In the genomic region with DNA sequence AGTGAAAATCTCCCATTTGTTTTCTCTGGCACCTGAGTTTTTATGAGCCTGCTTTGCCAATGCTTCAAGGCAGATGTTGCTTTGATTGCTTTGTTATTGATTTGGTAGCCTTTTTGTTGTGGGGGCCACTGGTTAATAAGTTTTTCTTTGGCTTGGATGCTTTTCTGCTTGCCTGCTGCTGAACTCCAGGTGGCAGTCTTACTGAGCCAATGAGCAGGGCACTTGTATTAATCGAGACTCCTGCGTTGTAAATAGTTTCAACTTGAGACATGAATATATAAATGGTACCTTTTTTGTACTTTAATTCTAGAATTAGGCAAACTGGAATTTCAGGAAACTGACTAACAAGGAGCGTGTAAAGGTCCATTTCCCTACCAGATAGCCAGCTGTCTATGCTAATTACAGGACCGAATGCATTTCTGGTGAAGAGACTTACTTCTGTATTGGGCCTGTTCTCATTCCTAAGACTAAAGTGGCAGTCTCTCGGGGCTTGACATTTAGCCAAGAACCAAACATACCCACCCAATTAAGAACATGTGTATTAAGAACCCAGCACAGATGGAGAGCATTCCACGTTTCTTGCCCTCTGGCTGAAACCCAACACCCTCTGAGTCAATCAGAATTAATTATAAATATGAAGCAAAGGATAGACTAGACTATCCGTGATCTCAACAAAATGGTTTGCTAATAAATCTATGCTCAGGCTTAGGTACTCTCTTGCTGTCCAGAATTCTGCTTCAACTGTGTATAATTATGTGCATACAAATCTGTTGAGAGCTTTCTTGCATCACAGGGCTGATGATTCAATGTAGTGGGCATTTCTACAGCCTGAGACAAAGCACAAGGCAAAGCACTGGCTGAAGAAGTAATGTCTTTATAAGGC, we compare ENCODE assay signal across 9 mouse cellular contexts. TPM values are rescaled to one million over a fixed set of nuclear protein-coding genes. Genes with fewer than 3 reads are reported as not detected.
A peak's percentile ranks its signal among the peaks of the same experiment; 100 is the strongest.
DNase-seq lines count a peak whose midpoint lies in the region; ATAC-seq and TF ChIP-seq lines count a peak whose summit lies in the region.
"Had no signal": no experiment of that assay in that cellular context is flagged by ENCODE, and none has a peak within 500 bp of the region (broad histone marks: within the 10 kb centered on the region; RNA-seq: fewer than 3 reads in every experiment).

No protein-coding gene starts in this region.

- no peak for ATAC-seq in hindbrain, embryonic 13.5 days (ENCODE audit: low FRiP score)
- ATAC-seq in hindbrain, embryonic 14.5 days (ENCODE audit: low FRiP score): no peak
- ATAC-seq in midbrain, postnatal 0 days (ENCODE audit: low FRiP score): no peak
- no peak for ATAC-seq in midbrain, embryonic 16.5 days
- ATAC-seq in stomach, embryonic 16.5 days (ENCODE audit: insufficient read depth, low FRiP score): no peak

- peak overlapping the region; percentile 30; the same call in 1 of the 2 replicates for H3K27ac ChIP-seq in hindbrain, embryonic 13.5 days
- H3K27ac ChIP-seq in hindbrain, embryonic 14.5 days: no peak overlapping the region
- H3K27ac ChIP-seq in midbrain, postnatal 0 days (ENCODE audit: low read depth, low read length): no peak overlapping the region
- H3K27ac ChIP-seq in midbrain, embryonic 16.5 days (ENCODE audit: low read length): no peak overlapping the region
- peak overlapping the region; percentile 47 for H3K27ac ChIP-seq in stomach, embryonic 16.5 days (ENCODE audit: low read length)

- no peaks in the 10 kb centered on the region for H3K9me3 ChIP-seq in hindbrain, embryonic 13.5 days
- no peaks in the 10 kb centered on the region for H3K9me3 ChIP-seq in hindbrain, embryonic 14.5 days (ENCODE audit: control insufficient read depth, low read length)
- H3K9me3 ChIP-seq in midbrain, postnatal 0 days (ENCODE audit: low read length): no peaks in the 10 kb centered on the region
- no peaks in the 10 kb centered on the region for H3K9me3 ChIP-seq in midbrain, embryonic 16.5 days (replicated peaks; ENCODE audit: control insufficient read depth, low read length, poor library complexity, severe bottlenecking)
- no peaks in the 10 kb centered on the region for H3K9me3 ChIP-seq in stomach, embryonic 16.5 days (replicated peaks; ENCODE audit: control insufficient read depth, low read length)

- H3K4me3 ChIP-seq in hindbrain, embryonic 13.5 days: no peak overlapping the region
- H3K4me3 ChIP-seq in hindbrain, embryonic 14.5 days (replicated peaks; ENCODE audit: low read length): no peak overlapping the region
- H3K4me3 ChIP-seq in midbrain, postnatal 0 days (ENCODE audit: low read depth, low read length): no peak overlapping the region
- no peak overlapping the region for H3K4me3 ChIP-seq in midbrain, embryonic 16.5 days (ENCODE audit: low read depth, low read length)
- no peak overlapping the region for H3K4me3 ChIP-seq in stomach, embryonic 16.5 days (replicated peaks; ENCODE audit: low read length)

- peaks cover 5% of the 10 kb centered on the region; the same call in 1 of the 2 replicates for H3K4me1 ChIP-seq in hindbrain, embryonic 13.5 days (replicated peaks)
- no peaks in the 10 kb centered on the region for H3K4me1 ChIP-seq in hindbrain, embryonic 14.5 days (replicated peaks; ENCODE audit: control insufficient read depth, insufficient read depth, low read length)
- H3K4me1 ChIP-seq in midbrain, postnatal 0 days (ENCODE audit: insufficient read depth, low read length): 0 out of 2 replicates have a peak, but pooled peaks cover 2% of the 10 kb centered on the region
- no peaks in the 10 kb centered on the region for H3K4me1 ChIP-seq in midbrain, embryonic 16.5 days (ENCODE audit: control insufficient read depth, insufficient read depth, low read length)
- H3K4me1 ChIP-seq in stomach, embryonic 16.5 days (ENCODE audit: control insufficient read depth, insufficient read depth, low read length): no peaks in the 10 kb centered on the region

- WGBS in hindbrain, embryonic 13.5 days: 62% methylated on average over 7 of the region's 7 CpGs
- 58% methylated on average over 7 of the region's 7 CpGs for WGBS in hindbrain, embryonic 14.5 days
- 49% methylated on average over 7 of the region's 7 CpGs for WGBS in midbrain, postnatal 0 days
- WGBS in midbrain, embryonic 16.5 days: 54% methylated on average over 7 of the region's 7 CpGs
- WGBS in stomach, embryonic 16.5 days: 61% methylated on average over 7 of the region's 7 CpGs

- no peaks in the 10 kb centered on the region for H3K27me3 ChIP-seq in hindbrain, embryonic 13.5 days
- H3K27me3 ChIP-seq in hindbrain, embryonic 14.5 days (ENCODE audit: control insufficient read depth, insufficient read depth, low read length): no peaks in the 10 kb centered on the region
- no peaks in the 10 kb centered on the region for H3K27me3 ChIP-seq in midbrain, postnatal 0 days (ENCODE audit: insufficient read depth, low read length)
- H3K27me3 ChIP-seq in midbrain, embryonic 16.5 days (ENCODE audit: control insufficient read depth, insufficient read depth, low read depth, low read length): no peaks in the 10 kb centered on the region
- H3K27me3 ChIP-seq in stomach, embryonic 16.5 days (ENCODE audit: control insufficient read depth, insufficient read depth, low read length): no peaks in the 10 kb centered on the region

- no peak overlapping the region for H3K4me2 ChIP-seq in hindbrain, embryonic 13.5 days
- no peak overlapping the region for H3K4me2 ChIP-seq in hindbrain, embryonic 14.5 days (replicated peaks)
- H3K4me2 ChIP-seq in midbrain, postnatal 0 days (ENCODE audit: low read depth, low read length, poor library complexity, severe bottlenecking): no peak overlapping the region
- H3K4me2 ChIP-seq in midbrain, embryonic 16.5 days (ENCODE audit: low read length): no peak overlapping the region
- H3K4me2 ChIP-seq in stomach, embryonic 16.5 days (ENCODE audit: low read depth, low read length): no peak overlapping the region

- peak; percentile 71 for TF ChIP-seq CTCF in midbrain, postnatal 0 days (IDR thresholded peaks at IDR 0.05)

- H3K36me3 ChIP-seq in hindbrain, embryonic 13.5 days: peaks cover 35% of the 10 kb centered on the region
- H3K36me3 ChIP-seq in hindbrain, embryonic 14.5 days (replicated peaks; ENCODE audit: control insufficient read depth, insufficient read depth): peaks cover 47% of the 10 kb centered on the region
- peaks cover 15% of the 10 kb centered on the region; the same call in 1 of the 2 replicates for H3K36me3 ChIP-seq in midbrain, postnatal 0 days (ENCODE audit: insufficient read depth, low read length)
- peaks cover 2% of the 10 kb centered on the region; the same call in 1 of the 2 replicates for H3K36me3 ChIP-seq in midbrain, embryonic 16.5 days (ENCODE audit: control insufficient read depth, insufficient read depth, low read length)
- peaks cover 13% of the 10 kb centered on the region for H3K36me3 ChIP-seq in stomach, embryonic 16.5 days (ENCODE audit: control insufficient read depth, insufficient read depth, low read length)

- H3K9ac ChIP-seq in hindbrain, embryonic 13.5 days: no peak overlapping the region
- no peak overlapping the region for H3K9ac ChIP-seq in hindbrain, embryonic 14.5 days
- no peak overlapping the region for H3K9ac ChIP-seq in midbrain, postnatal 0 days (replicated peaks; ENCODE audit: low read length, poor library complexity, severe bottlenecking)
- H3K9ac ChIP-seq in midbrain, embryonic 16.5 days (ENCODE audit: low read depth, low read length): no peak overlapping the region
- no peak overlapping the region for H3K9ac ChIP-seq in stomach, embryonic 16.5 days (ENCODE audit: low read length)

- DNase-seq in adrenal gland, adult 2 months: peak; percentile 31
- DNase-seq in adrenal gland, postnatal 14 days: no peak
- DNase-seq in hindbrain, embryonic 14.5 days (ENCODE audit: low spot score): no peak
- peak; percentile 42 for DNase-seq in midbrain, postnatal 0 days (ENCODE audit: low spot score)
- no peak for DNase-seq in left cerebral cortex, adult 11 months (ENCODE audit: low spot score)

RNA-seq across cellular contexts. Expression of gene Calu, which starts 14.6 kb away (rescaled TPM):
- total RNA-seq in adrenal gland, adult 2 months (2021): 100 to 1,000 TPM; 125 to 150 TPM
- polyA plus RNA-seq in adrenal gland, adult 2 months (2012; rRNA removed): 14.3 and 18.5 TPM in 2 replicates
- total RNA-seq in adrenal gland, postnatal 14 days (2021): 165 and 171 TPM in 2 replicates
- polyA plus RNA-seq in hindbrain, embryonic 13.5 days (2015; fragmentation: Nextera tagmentation; extraction: Ambion mirVana): 164 and 168 TPM in 2 replicates
- 187 and 199 TPM in 2 replicates for polyA plus RNA-seq in hindbrain, embryonic 14.5 days (2014; fragmentation: Nextera tagmentation; extraction: Ambion mirVana)
- total RNA-seq in midbrain, postnatal 0 days (2014; rRNA removed): 124 and 142 TPM in 2 replicates
- 124 and 131 TPM in 2 replicates for polyA plus RNA-seq in midbrain, postnatal 0 days (2015; fragmentation: Nextera tagmentation; extraction: Ambion mirVana)
- 160 and 163 TPM in 2 replicates for polyA plus RNA-seq in midbrain, embryonic 16.5 days (2015; fragmentation: Nextera tagmentation; extraction: Ambion mirVana)
- 391 and 420 TPM in 2 replicates for polyA plus RNA-seq in stomach, embryonic 16.5 days (2015; fragmentation: Nextera tagmentation; extraction: Ambion mirVana)

RNA-seq across cellular contexts. Expression of gene Opn1sw, which starts 25.8 kb away (rescaled TPM):
- total RNA-seq in adrenal gland, adult 2 months (2021): not detected
- not detected in 2 replicates for polyA plus RNA-seq in adrenal gland, adult 2 months (2012; rRNA removed)
- total RNA-seq in adrenal gland, postnatal 14 days (2021): not detected in 2 replicates
- polyA plus RNA-seq in hindbrain, embryonic 13.5 days (2015; fragmentation: Nextera tagmentation; extraction: Ambion mirVana): 0.26 and 0.32 TPM in 2 replicates
- polyA plus RNA-seq in hindbrain, embryonic 14.5 days (2014; fragmentation: Nextera tagmentation; extraction: Ambion mirVana): 0.46 and 0.48 TPM in 2 replicates
- 0.11 and 0.14 TPM in 2 replicates for total RNA-seq in midbrain, postnatal 0 days (2014; rRNA removed)
- polyA plus RNA-seq in midbrain, postnatal 0 days (2015; fragmentation: Nextera tagmentation; extraction: Ambion mirVana): 0.15 and 0.56 TPM in 2 replicates
- 0.23 and 0.34 TPM in 2 replicates for polyA plus RNA-seq in midbrain, embryonic 16.5 days (2015; fragmentation: Nextera tagmentation; extraction: Ambion mirVana)
- polyA plus RNA-seq in stomach, embryonic 16.5 days (2015; fragmentation: Nextera tagmentation; extraction: Ambion mirVana): 0.86 and 1.1 TPM in 2 replicates

RNA-seq across cellular contexts. Expression of gene Ccdc136, which starts 33.6 kb away (rescaled TPM):
- total RNA-seq in adrenal gland, adult 2 months (2021): 1 to 10 TPM; 3.4 to 3.9 TPM
- polyA plus RNA-seq in adrenal gland, adult 2 months (2012; rRNA removed): 1.2 and 2.1 TPM in 2 replicates
- total RNA-seq in adrenal gland, postnatal 14 days (2021): 4.9 and 6.3 TPM in 2 replicates
- polyA plus RNA-seq in hindbrain, embryonic 13.5 days (2015; fragmentation: Nextera tagmentation; extraction: Ambion mirVana): 38.3 and 46.1 TPM in 2 replicates
- 53.2 and 55.7 TPM in 2 replicates for polyA plus RNA-seq in hindbrain, embryonic 14.5 days (2014; fragmentation: Nextera tagmentation; extraction: Ambion mirVana)
- 54.4 and 77.6 TPM in 2 replicates for total RNA-seq in midbrain, postnatal 0 days (2014; rRNA removed)
- 50.8 and 51.9 TPM in 2 replicates for polyA plus RNA-seq in midbrain, postnatal 0 days (2015; fragmentation: Nextera tagmentation; extraction: Ambion mirVana)
- 38.6 and 46.5 TPM in 2 replicates for polyA plus RNA-seq in midbrain, embryonic 16.5 days (2015; fragmentation: Nextera tagmentation; extraction: Ambion mirVana)
- 14.4 and 15.4 TPM in 2 replicates for polyA plus RNA-seq in stomach, embryonic 16.5 days (2015; fragmentation: Nextera tagmentation; extraction: Ambion mirVana)

RNA-seq across cellular contexts. Expression of gene Fam71f1, which starts 43.5 kb away (rescaled TPM):
- not detected for total RNA-seq in adrenal gland, adult 2 months (2021)
- polyA plus RNA-seq in adrenal gland, adult 2 months (2012; rRNA removed): not detected in 2 replicates
- not detected in 2 replicates for total RNA-seq in adrenal gland, postnatal 14 days (2021)
- not detected in 2 replicates for polyA plus RNA-seq in hindbrain, embryonic 13.5 days (2015; fragmentation: Nextera tagmentation; extraction: Ambion mirVana)
- polyA plus RNA-seq in hindbrain, embryonic 14.5 days (2014; fragmentation: Nextera tagmentation; extraction: Ambion mirVana): not detected in 2 replicates
- not detected in 2 replicates for total RNA-seq in midbrain, postnatal 0 days (2014; rRNA removed)
- polyA plus RNA-seq in midbrain, postnatal 0 days (2015; fragmentation: Nextera tagmentation; extraction: Ambion mirVana): not detected in 2 replicates
- polyA plus RNA-seq in midbrain, embryonic 16.5 days (2015; fragmentation: Nextera tagmentation; extraction: Ambion mirVana): not detected in 2 replicates
- not detected in 2 replicates for polyA plus RNA-seq in stomach, embryonic 16.5 days (2015; fragmentation: Nextera tagmentation; extraction: Ambion mirVana)
- total RNA-seq: left cerebral cortex, postnatal 14 days had no signal

Comparison
In these comparisons a context has a peak if more than half of its experiments do, and no peak if none do; other contexts are left out.
1. DNase-seq: peak in adrenal gland, adult 2 months (single experiment) and midbrain, postnatal 0 days (single experiment); none in adrenal gland, postnatal 14 days (single experiment), hindbrain, embryonic 14.5 days (single experiment) and left cerebral cortex, adult 11 months (single experiment).
2. H3K27ac ChIP-seq: peak in hindbrain, embryonic 13.5 days (single experiment) and stomach, embryonic 16.5 days (single experiment); none in hindbrain, embryonic 14.5 days (single experiment), midbrain, postnatal 0 days (single experiment) and midbrain, embryonic 16.5 days (single experiment).